Mouse (Mus musculus) heart, postnatal 25 days (tissue): ENCODE data around the gene Arl6ip5. TPM values are rescaled to one million over a fixed set of nuclear protein-coding genes. Genes with fewer than 3 reads are reported as not detected.

Experiments
- DNase-seq: peaks from one replicate; pipeline ENCODE4 v3.0.0; 2022; ENCODE audit warnings: low spot score
- intact Hi-C: fragments of 180-260 bp; cut with DNase I; formaldehyde crosslinking; loops from one replicate; pipeline ENCODE4 v1.15.1; 2025
- total RNA-seq, 2 experiments: library from RNA; stranded (reverse); gene quantifications; 2 replicates each; pipeline ENCODE4 v1.2.3; 2021

Arl6ip5 gene
- total RNA-seq = 100 to 1,000 TPM; 114 to 127 TPM

GRCm38 (mm10) chr6:97210191-97210961 lies at the start of gene Arl6ip5:
Gene Arl6ip5 (plus strand): TSS chr6:97210689.
- intact Hi-C loops = loop anchor here (5.0 kb wide), 1 partner anchor 42 kb away; the partner anchor contains the start of gene Lmod3
- DNase-seq = peak; percentile 83

DNA sequence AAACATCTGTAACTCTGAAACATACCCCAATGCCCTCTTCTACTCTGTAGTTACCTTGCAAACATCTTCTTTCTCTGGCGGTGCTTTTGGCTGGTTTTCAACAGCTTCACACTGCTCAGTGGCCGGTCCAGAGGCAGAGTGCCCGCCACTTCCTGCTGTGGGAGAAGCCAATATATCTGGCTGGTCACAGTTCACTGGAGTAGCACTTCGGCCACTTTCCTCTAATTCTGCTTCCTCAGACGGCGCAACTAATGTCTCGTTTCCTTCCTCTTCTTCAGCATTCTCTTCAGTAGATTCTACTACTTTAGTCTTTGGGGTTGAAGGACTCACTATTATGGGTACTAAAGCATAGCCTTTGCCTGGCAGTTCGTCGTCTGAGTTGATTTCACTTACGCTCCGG lies 34.8 kb upstream of the Arl6ip5 start:
- intact Hi-C loops = no loop called here
- no peak for DNase-seq

DNA sequence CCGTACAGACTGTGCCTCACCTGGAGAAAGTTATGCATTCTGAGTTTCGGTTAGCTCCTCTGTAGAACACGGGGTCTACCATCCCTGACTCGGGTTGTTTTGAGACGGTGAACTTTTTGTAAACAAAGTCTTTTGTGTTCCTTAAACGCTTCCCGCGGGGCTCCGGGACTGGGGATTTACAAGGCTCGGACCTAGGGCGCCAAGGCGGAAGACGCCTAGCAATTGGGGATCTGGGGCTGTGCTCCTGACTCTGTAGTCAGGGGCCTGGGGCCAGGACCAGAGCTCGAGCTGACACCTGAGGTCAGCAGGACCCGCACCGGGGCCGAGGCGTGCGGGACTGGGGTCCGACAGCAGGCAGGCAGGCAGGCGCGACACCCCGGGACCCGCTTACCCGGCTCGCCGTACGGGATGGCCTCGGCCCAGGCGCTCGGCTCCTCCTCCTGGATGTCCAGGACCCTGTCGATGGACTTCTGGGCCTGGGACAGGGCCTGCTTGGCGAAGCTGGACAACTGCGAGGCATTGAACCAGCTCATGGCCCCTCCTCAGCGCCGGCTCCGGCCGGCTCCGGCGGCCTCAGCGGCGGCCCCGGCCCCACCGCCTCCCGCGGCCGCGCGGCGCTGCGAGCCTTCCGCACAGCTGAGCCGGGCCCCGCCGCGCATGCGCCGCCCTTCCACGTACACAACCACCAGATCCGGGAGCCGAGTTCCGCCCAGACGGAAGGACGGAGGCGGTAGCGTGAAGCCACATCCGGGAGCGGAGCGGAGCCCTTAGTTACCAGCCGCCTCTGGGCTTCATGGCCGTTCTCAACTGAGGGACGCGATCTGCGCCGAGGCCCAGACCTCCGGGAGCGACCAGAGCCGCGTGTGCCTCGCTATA lies 31.8 kb upstream of the Arl6ip5 start, which contains the start of gene Tmf1:
Tmf1 (minus strand) TSS at position 632 of the 876 bp plus-strand sequence.
- DNase-seq = peak; percentile 93
- intact Hi-C loops = loop anchor here (2.0 kb wide), 1 partner anchor 30 kb away; the partner anchor contains the start of gene Eogt

GRCm38 (mm10) chr6:97179367-97179828 lies 31.1 kb upstream of the Arl6ip5 start:
- intact Hi-C loops = loop anchor here (2.0 kb wide), 1 partner anchor 31 kb away; the partner anchor contains the start of gene Eogt
- no peak for DNase-seq

DNA sequence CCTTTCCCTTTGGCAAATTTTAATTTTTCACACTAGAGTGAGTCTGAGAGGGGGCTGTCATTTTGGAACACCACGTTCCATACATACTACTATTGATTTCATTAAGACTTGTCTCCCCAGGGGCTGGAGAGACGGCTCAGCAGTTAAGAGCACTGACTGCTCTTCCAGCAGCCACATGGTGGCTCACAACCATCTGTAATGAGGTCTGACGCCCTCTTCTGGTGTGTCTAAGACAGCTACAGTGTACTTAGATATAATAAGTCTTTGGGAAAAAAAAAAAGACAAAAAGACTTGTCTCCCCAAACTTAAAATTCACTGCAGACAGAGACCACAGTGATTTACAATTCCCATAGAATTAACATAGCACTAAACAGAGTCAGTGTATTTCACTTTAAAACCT lies 10.1 kb upstream of the Arl6ip5 start:
- intact Hi-C loops = no loop called here

GRCm38 (mm10) chr6:97202477-97202876 lies 8.0 kb upstream of the Arl6ip5 start:
- DNase-seq = no peak
- intact Hi-C loops = no loop called here

More for the DNA sequence above, 10.1 kb upstream of the Arl6ip5 start:
- no peak for DNase-seq

DNA sequence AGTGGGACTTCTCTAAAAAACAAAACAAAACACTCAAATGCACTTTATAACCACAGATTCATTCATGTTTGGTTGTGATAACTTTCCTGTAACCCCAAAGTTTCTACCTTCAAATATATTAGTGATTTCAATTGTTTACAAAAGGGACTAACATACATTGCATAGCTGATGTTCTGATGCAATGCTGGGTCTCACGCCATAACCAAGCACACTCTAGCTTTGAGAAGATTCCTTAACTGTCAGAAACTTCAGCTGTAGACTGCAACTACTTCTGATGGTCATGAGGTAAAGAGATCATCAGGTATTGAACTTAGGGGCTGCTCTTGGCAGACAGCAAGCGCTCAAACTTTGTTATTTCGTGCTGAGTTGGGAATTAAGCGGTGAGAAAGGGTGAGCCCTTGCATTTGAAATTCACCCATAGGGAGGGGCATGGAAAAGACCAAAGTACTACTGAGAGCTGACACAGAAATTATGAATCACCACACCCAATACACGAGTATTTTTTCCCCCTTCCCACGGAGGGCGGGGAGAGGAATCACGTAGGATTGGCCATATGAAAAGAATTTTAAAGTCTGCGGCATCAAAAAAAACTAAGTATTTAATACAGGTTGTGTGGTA lies 6.1 kb upstream of the Arl6ip5 start:
- DNase-seq = no peak
- intact Hi-C loops = no loop called here

DNA sequence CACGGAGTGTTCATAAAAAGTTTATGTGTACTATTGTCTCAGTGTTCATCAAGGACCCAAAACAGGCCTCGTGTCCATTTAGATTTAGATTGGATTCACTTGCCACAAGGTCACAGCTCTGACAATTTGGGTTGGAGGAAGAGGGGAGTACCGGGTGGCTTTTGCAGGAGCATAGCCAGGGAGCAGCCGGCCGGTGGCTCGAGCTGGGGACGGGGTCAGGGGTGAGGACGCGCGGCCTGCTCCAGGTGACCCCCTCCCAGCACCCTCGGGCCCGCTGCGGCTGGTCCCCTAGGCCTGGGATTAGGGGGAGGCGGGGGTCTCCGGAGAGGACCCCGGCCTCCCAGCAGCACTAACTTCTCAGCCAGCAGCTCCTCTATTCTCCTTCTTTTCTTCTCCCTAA lies 5.5 kb upstream of the Arl6ip5 start:
- no peak for DNase-seq
- intact Hi-C loops = no loop called here

GRCm38 (mm10) chr6:97205439-97205885 lies 5.0 kb upstream of the Arl6ip5 start, which contains the start of gene Uba3:
Gene Uba3 (minus strand): TSS chr6:97205647.
- DNase-seq = peak; percentile 97
- intact Hi-C loops = no loop called here

GRCm38 (mm10) chr6:97207085-97207484 lies 3.4 kb upstream of the Arl6ip5 start:
- no peak for DNase-seq
- intact Hi-C loops = no loop called here

DNA sequence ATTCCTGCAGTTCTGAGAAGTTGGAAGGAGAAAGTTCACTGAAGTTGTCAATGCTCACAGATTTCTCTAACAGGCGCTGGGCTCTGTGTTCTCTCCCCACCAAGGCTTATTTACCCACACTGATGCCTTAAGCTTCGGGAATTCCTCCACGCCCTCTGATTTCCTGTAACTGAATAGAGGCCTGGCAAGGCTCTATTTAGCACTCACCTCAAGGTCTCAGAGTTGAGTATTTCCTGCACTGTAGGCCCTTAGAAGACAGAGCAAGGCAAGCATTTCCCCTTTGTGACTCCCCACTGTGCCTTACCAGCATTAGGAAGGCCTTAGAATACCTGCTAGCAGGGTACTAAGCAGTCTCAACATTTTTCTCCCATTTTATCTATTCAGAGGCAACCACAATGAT lies 2.1 kb upstream of the Arl6ip5 start:
- intact Hi-C loops = no loop called here
- DNase-seq = no peak

DNA sequence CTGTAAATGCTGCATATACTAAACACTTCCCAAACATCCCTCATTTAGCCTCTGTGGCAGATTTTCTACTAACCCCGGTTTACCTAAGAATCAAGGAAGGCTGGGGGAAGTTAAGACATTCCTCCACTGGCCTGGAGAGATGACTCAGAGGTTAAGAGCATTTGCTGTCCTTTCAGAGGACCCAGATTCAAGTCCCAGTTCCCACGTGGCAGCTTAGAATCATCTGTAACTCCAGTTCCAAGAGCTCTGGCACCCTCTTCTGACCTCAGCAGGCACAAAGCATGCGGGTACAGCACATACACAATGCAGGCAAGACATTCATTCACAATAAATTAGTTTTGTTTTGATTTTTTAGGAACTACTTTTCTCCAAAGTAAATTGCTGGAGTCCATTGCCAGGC lies 1.3 kb upstream of the Arl6ip5 start:
- intact Hi-C loops = no loop called here
- DNase-seq = no peak

GRCm38 (mm10) chr6:97209751-97210150 lies 738 bp upstream of the Arl6ip5 start:
- DNase-seq = no peak
- intact Hi-C loops = loop anchor here (5.0 kb wide), 1 partner anchor 43 kb away; the partner anchor contains the start of gene Lmod3

GRCm38 (mm10) chr6:97210962-97211601 lies 593 bp downstream of the Arl6ip5 start:
- intact Hi-C loops = loop anchor here (5.0 kb wide), 1 partner anchor 41 kb away; the partner anchor contains the start of gene Lmod3
- DNase-seq = no peak

GRCm38 (mm10) chr6:97211981-97212380 lies 1.5 kb downstream of the Arl6ip5 start:
- intact Hi-C loops = loop anchor here (5.0 kb wide), 1 partner anchor 40 kb away; the partner anchor contains the start of gene Lmod3

DNA sequence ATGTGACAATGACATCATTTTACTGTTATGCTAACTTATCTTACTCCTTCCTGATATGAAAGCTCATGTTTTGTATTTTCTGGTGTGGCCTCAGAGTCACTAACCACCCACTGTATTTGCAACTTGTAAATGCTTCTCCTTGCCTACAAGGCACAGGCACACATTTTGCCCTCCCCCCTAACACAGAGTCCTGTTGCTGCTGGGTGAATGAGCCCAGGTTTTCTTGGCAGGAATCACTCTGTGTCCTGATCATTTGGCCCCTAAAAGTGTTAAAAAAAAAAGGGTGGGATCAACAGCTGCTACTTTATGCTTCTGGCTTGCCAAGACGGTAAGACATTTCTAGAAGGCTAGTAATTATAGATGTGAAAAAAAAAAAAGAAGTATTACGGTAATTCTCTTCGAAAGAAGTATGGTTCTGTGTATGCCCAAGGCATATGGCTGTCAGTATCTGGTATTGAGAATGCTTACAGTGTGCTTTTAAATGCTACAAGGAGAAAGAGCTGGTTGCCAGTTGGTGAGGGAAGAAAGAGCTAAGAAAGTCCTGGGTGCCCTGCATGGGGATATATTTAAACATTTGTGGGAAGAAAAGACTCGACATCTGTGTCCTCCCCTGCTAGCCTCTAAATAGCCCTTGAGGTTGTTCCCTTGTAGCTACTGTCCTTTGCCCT lies 5.8 kb downstream of the Arl6ip5 start:
- intact Hi-C loops = no loop called here
- no peak for DNase-seq

More at GRCm38 (mm10) chr6:97211981-97212380, 1.5 kb downstream of the Arl6ip5 start:
- peak; percentile 55 for DNase-seq

- DNase-seq = no peak
- intact Hi-C loops = no loop called here
These were observed 10.2 kb downstream of the Arl6ip5 start for GRCm38 (mm10) chr6:97220672-97221071.

DNA sequence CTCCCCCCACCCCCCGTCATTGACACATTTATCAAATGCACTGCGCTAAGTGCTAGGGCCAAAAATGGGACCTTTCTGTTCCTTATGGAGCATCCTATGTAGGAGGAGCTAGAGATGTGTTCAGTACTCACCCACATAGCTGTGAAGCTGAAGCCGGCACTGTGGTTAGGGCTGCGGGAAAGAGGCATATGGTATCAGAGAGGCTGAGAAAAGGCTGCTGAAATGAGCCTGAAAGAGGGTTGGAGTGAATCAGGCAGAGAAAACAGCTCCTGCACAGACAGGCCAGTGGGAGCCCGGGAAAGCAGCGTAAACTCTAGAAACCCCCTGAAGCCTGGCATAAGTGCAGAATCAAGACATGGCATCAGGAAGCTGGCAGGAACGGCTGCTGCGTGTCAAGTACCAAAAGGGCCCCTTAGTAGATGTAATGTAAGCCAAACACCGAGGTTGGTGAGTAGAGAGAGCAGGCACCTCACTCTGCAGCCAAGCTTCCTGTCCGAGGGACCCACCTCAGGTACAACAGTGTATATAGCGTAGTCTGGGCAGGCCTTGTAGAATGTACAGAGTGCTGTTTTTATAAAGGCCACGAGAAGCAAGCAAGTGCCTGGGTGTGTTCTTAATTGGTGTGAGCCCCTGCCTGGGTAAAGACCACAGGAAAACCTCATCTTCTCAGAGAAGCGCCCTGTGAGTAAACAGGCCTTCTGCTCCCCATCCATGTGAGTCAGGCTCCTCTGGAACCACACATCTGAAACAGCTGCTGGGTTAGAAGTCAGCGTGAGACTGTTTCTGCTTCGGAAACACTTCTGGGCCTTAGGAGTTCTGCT lies 10.9 kb downstream of the Arl6ip5 start:
- no peak for DNase-seq
- intact Hi-C loops = no loop called here
